Mouse (Mus musculus): ENCODE measurements around the gene Amot. TPM values are rescaled to one million over a fixed set of nuclear protein-coding genes. Genes with fewer than 3 reads are reported as not detected.

The Amot gene
- 15.5 and 18.3 TPM in 2 replicates for polyA plus RNA-seq (2016; fragmentation: Nextera tagmentation; extraction: Ambion mirVana)

DNA sequence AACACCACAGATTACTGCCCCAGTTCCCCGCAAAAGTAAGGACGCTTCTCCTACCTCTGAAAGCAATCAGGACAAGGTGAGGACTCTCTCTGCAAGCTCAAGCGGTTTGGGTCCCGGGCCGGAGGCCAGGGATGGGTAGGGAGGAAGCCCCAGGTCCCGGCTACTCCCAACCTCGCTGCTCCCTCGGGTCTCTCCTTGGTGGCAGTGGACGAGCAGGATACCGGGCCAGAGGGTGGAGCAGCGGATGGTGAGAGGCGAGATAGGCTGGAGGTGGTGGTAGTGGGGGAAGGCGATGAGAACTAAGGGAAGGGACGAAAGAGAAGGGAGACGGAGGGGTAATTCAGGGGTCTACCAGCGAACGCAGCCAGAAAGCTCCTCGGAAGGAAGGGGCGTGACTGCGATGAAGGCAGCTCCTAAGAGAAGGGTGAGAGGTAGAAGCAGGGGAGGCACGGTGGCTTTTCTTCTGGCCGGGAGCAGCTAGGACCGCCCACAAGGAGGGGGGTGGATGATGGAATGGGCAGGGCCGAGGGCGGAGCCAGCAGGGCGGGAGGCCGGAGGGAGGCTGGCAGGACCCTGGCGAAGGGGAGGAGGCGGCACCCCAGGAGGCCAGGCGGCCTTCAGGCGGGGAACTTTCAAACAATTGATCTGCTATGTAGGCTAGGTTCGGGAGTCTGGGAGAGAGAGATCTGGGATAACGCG lies at the start of gene Amot:
Gene Amot, minus strand, starts transcription at position 465 of the 699 bp plus-strand sequence.
- no peaks in the 10 kb centered on the region for H3K9me3 ChIP-seq
- peak within 1 kb of the TSS; percentile 53 for H3K4me2 ChIP-seq
- ATAC-seq (ENCODE audit: low FRiP score): peak; percentile 96
- H3K36me3 ChIP-seq (replicated peaks): no peaks in the 10 kb centered on the region
- H3K4me1 ChIP-seq: peaks cover 7% of the 10 kb centered on the region; the same call in 1 of the 2 replicates
- peak within 1 kb of the TSS; percentile 48 for H3K4me3 ChIP-seq (replicated peaks)
- WGBS: 20% methylated on average over 34 of the region's 34 CpGs
- H3K9ac ChIP-seq: peak within 1 kb of the TSS; percentile 50
- H3K27me3 ChIP-seq: no peaks in the 10 kb centered on the region
- H3K27ac ChIP-seq: no peak within 1 kb of the TSS

DNA sequence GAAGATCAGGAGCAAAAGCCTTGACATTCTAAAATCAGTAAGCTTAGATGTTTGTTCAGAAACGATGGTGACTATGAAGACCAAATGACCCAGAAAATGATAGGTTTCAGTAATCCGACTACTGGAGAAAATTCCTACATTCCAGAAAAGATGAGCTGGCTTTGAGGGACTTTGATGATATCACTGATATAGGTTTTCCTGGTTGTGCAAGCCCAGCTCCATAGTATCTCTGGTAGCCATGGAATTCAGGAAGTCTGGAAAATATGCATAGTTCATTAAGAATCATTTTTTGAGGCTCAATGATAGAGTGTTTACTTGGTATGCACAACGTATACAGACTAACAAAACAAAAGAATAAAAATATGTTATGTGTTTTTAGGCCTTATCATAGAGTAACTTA lies 40.1 kb upstream of the Amot start:
- no peaks in the 10 kb centered on the region for H3K36me3 ChIP-seq (replicated peaks)
- 60% methylated on average over 3 of the region's 3 CpGs for WGBS
- no peak overlapping the region for H3K4me3 ChIP-seq (replicated peaks)
- H3K9ac ChIP-seq: no peak overlapping the region
- H3K27me3 ChIP-seq: 0 out of 2 replicates have a peak, but pooled peaks cover 4% of the 10 kb centered on the region
- no peak overlapping the region for H3K27ac ChIP-seq
- ATAC-seq (ENCODE audit: low FRiP score): no peak
- H3K4me2 ChIP-seq: no peak overlapping the region
- no peaks in the 10 kb centered on the region for H3K9me3 ChIP-seq
- peaks cover 4% of the 10 kb centered on the region; the same call in 1 of the 2 replicates for H3K4me1 ChIP-seq

DNA sequence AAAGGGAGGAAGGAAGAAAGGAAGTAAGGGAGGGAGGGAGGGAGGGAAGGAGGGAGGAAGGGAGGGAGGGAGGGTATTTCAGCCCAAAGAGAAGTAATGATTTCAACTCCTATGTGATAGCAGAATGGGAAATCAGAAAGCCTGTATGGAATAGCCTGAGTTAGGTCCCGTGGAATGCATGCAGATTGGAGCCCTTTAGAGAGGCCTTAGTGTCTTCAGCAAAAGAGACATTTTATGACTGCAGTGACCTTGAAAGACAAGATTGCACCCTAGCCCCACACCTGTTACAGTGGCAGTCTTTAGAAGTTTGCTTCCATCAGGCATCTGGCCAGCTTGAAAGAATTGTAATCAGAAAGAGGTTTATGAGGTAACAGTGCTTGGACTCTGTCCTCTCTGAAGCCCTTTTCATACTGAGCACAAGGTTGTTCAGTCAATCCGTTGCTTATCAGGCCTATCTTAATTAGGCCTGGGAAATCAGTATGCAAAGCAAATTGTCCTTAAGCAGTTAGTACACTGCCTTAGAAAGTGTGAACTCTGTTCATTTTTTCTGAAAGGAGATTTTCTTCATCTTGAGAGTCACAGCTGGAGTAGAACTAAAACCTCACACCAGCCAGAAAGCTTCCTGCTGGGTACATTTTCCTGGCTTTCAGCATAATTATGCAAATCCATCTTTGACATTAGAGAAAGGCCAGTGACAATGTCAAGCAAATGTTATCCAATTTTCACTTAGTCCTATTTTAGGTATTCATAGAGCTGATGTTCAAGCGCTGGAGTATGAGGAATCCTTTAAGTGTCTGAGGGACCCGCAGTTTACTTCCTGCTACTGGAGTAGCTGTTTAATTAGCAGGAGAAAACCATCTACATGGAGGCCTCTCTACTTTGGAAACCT lies 38.9 kb upstream of the Amot start:
- Histone ChIP-seq H3K4me1 (peaks cover 4% of the 10 kb centered on the region; the same call in 1 of the 2 replicates), H3K27ac (no peak overlapping the region), H3K9ac (no peak overlapping the region), H3K27me3 (0 out of 2 replicates have a peak, but pooled peaks cover 4% of the 10 kb centered on the region), H3K9me3 (no peaks in the 10 kb centered on the region), H3K4me3 (replicated peaks) (no peak overlapping the region), H3K36me3 (replicated peaks) (no peaks in the 10 kb centered on the region), H3K4me2 (no peak overlapping the region)
- peak; percentile 64; the same call in 1 of the 2 replicates for ATAC-seq (ENCODE audit: low FRiP score)
- 44% methylated on average over 4 of the region's 4 CpGs for WGBS

DNA sequence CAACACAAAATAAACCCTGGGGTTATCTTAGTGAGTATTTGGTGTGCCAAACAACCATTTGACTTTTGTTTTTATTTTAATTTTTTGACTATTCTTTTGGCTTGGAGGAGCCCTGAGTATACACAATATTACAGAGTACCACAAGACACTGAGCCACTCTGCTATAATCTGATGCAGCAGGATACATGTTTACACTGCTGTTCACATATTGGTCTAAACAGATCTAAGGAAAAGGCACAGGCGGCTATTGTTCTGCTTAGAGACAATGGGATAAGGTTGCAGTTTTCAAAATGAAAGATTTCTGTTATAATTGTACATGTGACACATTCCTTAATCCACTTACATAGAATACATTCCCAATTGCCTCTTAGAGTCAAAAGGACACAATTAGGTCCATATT lies 36.1 kb upstream of the Amot start:
- Histone ChIP-seq H3K9me3 (no peaks in the 10 kb centered on the region), H3K4me3 (replicated peaks) (no peak overlapping the region), H3K9ac (no peak overlapping the region), H3K36me3 (replicated peaks) (no peaks in the 10 kb centered on the region), H3K27me3 (0 out of 2 replicates have a peak, but pooled peaks cover 4% of the 10 kb centered on the region), H3K27ac (no peak overlapping the region), H3K4me2 (no peak overlapping the region), H3K4me1 (peaks cover 4% of the 10 kb centered on the region; the same call in 1 of the 2 replicates)
- 64% methylated on average over 1 of the region's 1 CpGs for WGBS
- ATAC-seq (ENCODE audit: low FRiP score): no peak

DNA sequence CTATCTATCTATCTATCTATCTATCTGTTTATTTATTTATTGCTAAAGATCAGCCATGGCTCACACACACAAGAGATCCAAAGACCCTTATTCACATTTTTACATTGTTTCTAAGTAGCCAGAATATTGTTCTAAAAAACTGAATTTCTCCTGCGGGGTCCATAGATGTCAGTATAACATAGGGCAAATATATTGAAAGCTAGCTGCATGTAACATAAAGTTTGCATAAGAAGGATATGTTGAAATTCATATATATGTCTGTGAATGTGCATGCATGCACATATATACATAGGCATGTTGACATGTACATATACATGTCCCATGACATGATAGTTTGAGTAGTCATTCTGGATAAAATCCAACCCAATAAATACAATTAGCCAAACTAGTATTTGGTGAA lies 35.3 kb upstream of the Amot start:
- no peaks in the 10 kb centered on the region for H3K9me3 ChIP-seq
- no peak overlapping the region for H3K9ac ChIP-seq
- no peaks in the 10 kb centered on the region for H3K36me3 ChIP-seq (replicated peaks)
- H3K27me3 ChIP-seq: 0 out of 2 replicates have a peak, but pooled peaks cover 4% of the 10 kb centered on the region
- no peak overlapping the region for H3K4me2 ChIP-seq
- H3K27ac ChIP-seq: no peak overlapping the region
- 88% methylated on average over 1 of the region's 1 CpGs for WGBS
- peaks cover 4% of the 10 kb centered on the region; the same call in 1 of the 2 replicates for H3K4me1 ChIP-seq
- H3K4me3 ChIP-seq (replicated peaks): no peak overlapping the region
- no peak for ATAC-seq (ENCODE audit: low FRiP score)

DNA sequence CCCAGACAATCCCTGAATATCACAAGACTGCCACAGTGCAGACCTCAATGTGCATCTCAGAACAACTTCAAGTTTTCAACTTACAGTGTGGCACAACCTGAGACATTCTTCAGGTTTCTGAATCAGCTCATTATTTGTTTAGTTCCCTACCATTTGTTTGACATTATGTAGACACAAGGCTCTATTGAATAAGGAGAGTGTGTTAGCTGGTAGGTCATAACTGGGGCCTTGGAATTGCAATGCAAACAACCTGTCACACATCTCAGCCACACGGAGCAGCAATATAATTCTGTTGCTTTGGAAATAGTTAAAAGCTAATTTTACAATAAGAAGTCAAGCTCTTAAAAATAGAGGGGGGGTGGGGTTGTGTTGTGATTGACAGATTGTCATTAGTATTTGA lies 24.6 kb upstream of the Amot start:
- no peak for ATAC-seq (ENCODE audit: low FRiP score)
- H3K27ac ChIP-seq: no peak overlapping the region
- H3K9me3 ChIP-seq: no peaks in the 10 kb centered on the region
- no peaks in the 10 kb centered on the region for H3K27me3 ChIP-seq
- H3K36me3 ChIP-seq (replicated peaks): no peaks in the 10 kb centered on the region
- 63% methylated on average over 1 of the region's 1 CpGs for WGBS
- H3K9ac ChIP-seq: no peak overlapping the region
- no peak overlapping the region for H3K4me2 ChIP-seq
- no peak overlapping the region for H3K4me3 ChIP-seq (replicated peaks)
- H3K4me1 ChIP-seq: no peaks in the 10 kb centered on the region

DNA sequence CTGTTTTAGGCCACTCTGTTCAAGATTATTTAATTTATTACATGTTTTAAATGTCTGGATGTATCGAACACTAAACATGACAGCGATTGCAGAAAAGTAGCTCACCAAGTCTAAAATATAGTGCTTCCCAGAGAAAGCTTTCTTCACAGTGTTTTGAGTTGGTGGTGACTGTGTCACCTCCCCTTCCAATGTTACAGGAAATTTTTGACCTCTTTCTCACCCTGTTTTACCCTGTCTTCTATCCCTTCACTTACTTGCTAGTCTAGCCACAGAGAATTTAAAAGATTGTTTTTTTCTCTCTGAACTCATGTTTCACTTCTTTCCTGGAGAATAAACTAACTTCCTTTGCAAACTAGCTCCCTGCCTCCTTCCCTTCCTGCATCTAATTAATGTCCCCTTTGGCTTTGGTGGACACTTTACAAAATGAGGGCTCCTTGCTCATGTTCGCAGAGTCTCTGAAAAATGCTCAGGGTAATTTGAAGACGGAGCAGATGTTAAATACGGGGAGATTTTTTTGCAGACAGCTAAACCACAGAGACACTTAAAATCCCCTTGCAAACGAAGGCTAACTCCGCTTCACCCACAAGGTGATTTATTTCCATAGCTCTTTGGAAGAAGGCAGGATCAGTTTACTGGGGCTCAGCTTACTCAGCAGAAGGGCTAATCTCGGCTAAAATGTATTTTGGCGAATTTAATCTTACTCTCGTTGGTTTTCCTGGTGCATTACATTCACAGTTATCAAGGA lies 11.5 kb upstream of the Amot start:
- Histone ChIP-seq H3K4me2 (no peak overlapping the region), H3K36me3 (replicated peaks) (no peaks in the 10 kb centered on the region), H3K27me3 (no peaks in the 10 kb centered on the region), H3K9me3 (no peaks in the 10 kb centered on the region), H3K4me3 (replicated peaks) (no peak overlapping the region), H3K9ac (no peak overlapping the region), H3K27ac (no peak overlapping the region), H3K4me1 (no peaks in the 10 kb centered on the region)
- ATAC-seq (ENCODE audit: low FRiP score): no peak
- 57% methylated on average over 10 of the region's 10 CpGs for WGBS

DNA sequence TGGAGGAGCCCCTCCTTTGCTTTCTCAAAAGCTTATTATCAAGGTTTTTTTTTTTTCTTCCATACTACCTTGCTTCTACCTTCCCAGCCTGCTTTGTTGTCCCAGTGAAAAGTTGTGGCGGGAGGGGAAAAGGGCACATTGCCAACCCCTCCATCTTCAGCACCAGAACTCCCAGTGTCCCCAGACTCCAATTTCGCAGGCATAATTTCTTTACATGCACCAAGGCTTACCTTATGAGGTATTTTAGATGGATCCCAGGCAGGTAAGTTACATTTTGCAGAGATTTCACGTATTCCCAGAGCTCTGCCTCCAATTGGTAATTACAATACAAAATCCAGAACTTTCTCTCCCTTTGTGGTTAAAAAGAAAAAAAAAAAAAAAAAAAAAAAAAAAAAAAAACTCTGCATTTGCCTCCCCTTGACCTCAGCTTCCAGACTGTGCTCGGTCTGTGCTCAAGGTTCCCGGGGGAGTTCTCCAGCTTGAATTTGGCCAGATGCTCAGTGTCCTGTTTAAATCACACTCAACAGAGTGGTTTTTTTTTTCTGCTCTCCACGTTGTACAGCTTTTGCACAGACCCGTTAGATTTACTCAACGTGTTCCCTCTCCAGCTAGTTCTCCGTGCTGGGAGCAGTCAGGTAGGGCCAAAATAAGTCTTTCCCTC lies 10.6 kb upstream of the Amot start:
- H3K9me3 ChIP-seq: no peaks in the 10 kb centered on the region
- 65% methylated on average over 9 of the region's 9 CpGs for WGBS
- ATAC-seq (ENCODE audit: low FRiP score): no peak
- H3K27ac ChIP-seq: no peak overlapping the region
- no peak overlapping the region for H3K9ac ChIP-seq
- H3K36me3 ChIP-seq (replicated peaks): no peaks in the 10 kb centered on the region
- no peaks in the 10 kb centered on the region for H3K27me3 ChIP-seq
- H3K4me1 ChIP-seq: no peaks in the 10 kb centered on the region
- no peak overlapping the region for H3K4me3 ChIP-seq (replicated peaks)
- H3K4me2 ChIP-seq: no peak overlapping the region

DNA sequence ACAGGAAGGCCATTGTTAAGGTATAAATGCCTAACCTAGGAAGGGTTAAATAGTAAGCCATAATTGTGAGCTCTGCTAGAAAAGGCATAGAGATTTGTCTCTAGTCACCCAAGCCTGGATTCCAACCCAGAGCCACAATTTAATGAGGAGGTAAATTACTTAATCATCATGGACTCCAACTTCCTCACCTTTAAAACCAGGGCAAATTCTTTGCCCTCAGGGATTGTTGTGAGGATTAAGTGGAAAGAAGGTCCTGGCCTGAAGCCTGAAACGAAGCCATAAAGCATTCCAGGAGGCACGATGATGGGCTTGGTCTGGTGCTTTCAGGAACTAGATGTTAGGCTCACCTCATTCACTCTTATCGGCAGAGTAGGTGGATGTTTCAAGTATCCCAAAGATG lies 5.7 kb upstream of the Amot start:
- H3K4me1 ChIP-seq: no peaks in the 10 kb centered on the region
- H3K9me3 ChIP-seq: no peaks in the 10 kb centered on the region
- H3K27me3 ChIP-seq: no peaks in the 10 kb centered on the region
- 51% methylated on average over 3 of the region's 3 CpGs for WGBS
- no peak for ATAC-seq (ENCODE audit: low FRiP score)
- no peak overlapping the region for H3K4me3 ChIP-seq (replicated peaks)
- H3K9ac ChIP-seq: no peak overlapping the region
- no peak overlapping the region for H3K27ac ChIP-seq
- no peaks in the 10 kb centered on the region for H3K36me3 ChIP-seq (replicated peaks)
- H3K4me2 ChIP-seq: no peak overlapping the region

DNA sequence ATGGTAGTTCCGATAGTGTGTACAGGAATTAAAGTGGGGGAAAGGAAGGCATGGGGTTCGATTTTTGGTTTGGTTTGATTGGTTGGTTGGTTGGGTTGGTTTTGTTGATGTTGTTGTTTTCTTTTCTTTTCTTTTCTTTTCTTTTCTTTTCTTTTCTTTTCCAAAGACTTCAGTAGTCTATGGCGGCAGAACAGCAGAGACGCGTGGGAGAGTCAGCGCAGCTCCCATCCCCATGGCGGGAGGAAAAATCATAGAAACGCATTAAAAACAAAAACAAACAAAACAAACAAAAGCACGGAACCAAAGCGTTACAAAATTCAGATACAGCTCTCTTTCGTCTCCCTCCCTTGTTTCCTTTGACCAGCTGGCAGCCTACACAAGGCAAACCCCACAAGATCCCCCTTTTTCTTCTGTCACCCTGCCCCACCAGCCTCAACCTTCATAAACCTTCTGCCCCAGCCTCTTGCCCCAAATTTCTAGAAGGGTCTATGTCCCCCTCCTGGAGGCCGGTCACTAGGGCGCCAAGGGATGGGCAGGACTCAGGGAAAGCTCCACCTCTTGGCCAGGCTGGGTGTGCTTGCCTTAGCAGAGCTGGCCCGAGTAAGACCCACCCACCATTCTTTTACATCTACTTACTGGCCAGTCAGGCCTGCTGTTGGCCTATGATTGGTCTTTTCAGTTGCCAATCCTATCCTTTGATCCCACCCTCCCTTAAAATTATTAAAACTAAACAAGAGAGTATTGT lies 648 bp upstream of the Amot start:
- peaks cover 7% of the 10 kb centered on the region; the same call in 1 of the 2 replicates for H3K4me1 ChIP-seq
- peak overlapping the region; percentile 50; the same call in 1 of the 2 replicates for H3K9ac ChIP-seq
- no peaks in the 10 kb centered on the region for H3K27me3 ChIP-seq
- no peaks in the 10 kb centered on the region for H3K36me3 ChIP-seq (replicated peaks)
- peak; percentile 93 for ATAC-seq (ENCODE audit: low FRiP score)
- H3K4me3 ChIP-seq (replicated peaks): peak overlapping the region; percentile 48
- WGBS: 21% methylated on average over 14 of the region's 14 CpGs
- H3K4me2 ChIP-seq: peak overlapping the region; percentile 53
- H3K9me3 ChIP-seq: no peaks in the 10 kb centered on the region
- H3K27ac ChIP-seq: no peak overlapping the region

DNA sequence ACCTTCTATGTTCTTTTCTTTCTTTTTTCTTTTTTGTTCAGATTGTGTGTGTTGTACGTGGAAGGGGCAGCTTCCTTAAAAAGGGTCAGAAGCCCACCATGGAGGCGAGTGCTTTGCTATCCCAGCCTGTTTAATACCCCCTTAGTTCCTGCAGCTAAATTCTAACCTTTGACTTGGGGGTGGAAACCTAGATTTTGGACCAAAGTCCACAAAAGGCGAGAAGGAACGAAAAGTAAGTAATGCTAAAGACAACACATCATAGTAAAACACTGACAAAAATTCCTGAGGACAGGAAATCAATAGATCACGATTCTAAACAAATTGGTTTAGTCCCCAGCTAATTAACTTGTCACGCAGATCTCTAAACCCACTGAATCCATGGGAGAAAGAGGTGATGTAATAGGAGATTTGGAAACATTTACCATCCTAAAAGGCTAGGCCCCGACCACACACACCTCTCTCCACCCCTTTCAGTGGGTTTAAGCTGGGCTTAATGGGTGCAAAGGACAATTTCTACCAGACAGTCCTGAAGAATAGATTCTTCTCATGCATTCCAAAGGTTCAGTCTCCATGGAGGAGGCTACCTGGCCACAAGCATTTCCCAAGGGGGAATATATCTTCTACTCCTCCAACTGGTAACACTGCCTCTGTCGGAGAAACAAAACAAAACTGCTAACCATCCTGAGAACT lies 3.2 kb downstream of the Amot start:
- H3K36me3 ChIP-seq (replicated peaks): no peaks in the 10 kb centered on the region
- 27% methylated on average over 8 of the region's 8 CpGs for WGBS
- no peak overlapping the region for H3K4me3 ChIP-seq (replicated peaks)
- no peak overlapping the region for H3K27ac ChIP-seq
- ATAC-seq (ENCODE audit: low FRiP score): no peak
- no peak overlapping the region for H3K4me2 ChIP-seq
- peaks cover 7% of the 10 kb centered on the region; the same call in 1 of the 2 replicates for H3K4me1 ChIP-seq
- no peak overlapping the region for H3K9ac ChIP-seq
- no peaks in the 10 kb centered on the region for H3K9me3 ChIP-seq
- H3K27me3 ChIP-seq: no peaks in the 10 kb centered on the region

All from forebrain, embryonic 12.5 days (tissue).